Mouse (Mus musculus) stomach, postnatal 0 days (tissue): Measurements from ENCODE around the gene Speg. TPM values are rescaled to one million over a fixed set of nuclear protein-coding genes. Genes with fewer than 3 reads are reported as not detected.

ENCODE experiments used
- ATAC-seq: fragments of 200-750 bp; cut with Nextera tagmentation; 2 replicates; pipeline ENCODE4 v1.8.0; 2017; ENCODE audit not compliant: low FRiP score, low TSS enrichment
- DNase-seq: peaks from one replicate; pipeline ENCODE4 v3.0.0-alpha.2; 2016; ENCODE audit warnings: low spot score
- H3K27ac ChIP-seq: fragments of 300-500 bp; sonication (generic); replicated peaks from 2 replicates; pipeline ENCODE4 v1.5.1; 2014; ENCODE audit warnings: mild to moderate bottlenecking, control low read depth
- H3K27me3 ChIP-seq: fragments of 300-500 bp; sonication (generic); 2 replicates; pipeline ENCODE4 v1.6.1; 2014; ENCODE audit warnings: low read length; ENCODE audit not compliant: control insufficient read depth, insufficient read depth
- H3K36me3 ChIP-seq: fragments of 300-500 bp; sonication (generic); 2 replicates; pipeline ENCODE4 v1.6.1; 2014; ENCODE audit warnings: low read length, mixed read lengths; ENCODE audit not compliant: control insufficient read depth, insufficient read depth
- H3K4me1 ChIP-seq: fragments of 300-500 bp; sonication (generic); replicated peaks from 2 replicates; pipeline ENCODE4 v1.6.1; 2014; ENCODE audit warnings: antibody characterized with exemption; ENCODE audit not compliant: control insufficient read depth, insufficient read depth
- H3K4me2 ChIP-seq: fragments of 300-500 bp; sonication (generic); replicated peaks from 2 replicates; pipeline ENCODE4 v1.6.1; 2014; ENCODE audit warnings: low read depth, mild to moderate bottlenecking, control low read depth, moderate library complexity
- H3K4me3 ChIP-seq: fragments of 300-500 bp; sonication (generic); 2 replicates; pipeline ENCODE4 v1.5.1; 2014; ENCODE audit warnings: low read depth, low read length, control low read depth
- H3K9ac ChIP-seq: fragments of 300-500 bp; sonication (generic); 2 replicates; pipeline ENCODE4 v1.6.1; 2014; ENCODE audit warnings: mild to moderate bottlenecking, low read length, control low read depth, mixed read lengths
- H3K9me3 ChIP-seq: fragments of 300-500 bp; sonication (generic); 2 replicates; pipeline ENCODE4 v1.6.1; 2016; ENCODE audit warnings: low read length; ENCODE audit not compliant: control insufficient read depth
- CTCF ChIP-seq: IDR thresholded peaks from 2 replicates; pipeline ENCODE4 v1.5.1; 2016; ENCODE audit warnings: antibody characterized with exemption, low read depth, mild to moderate bottlenecking, moderate library complexity
- EP300 ChIP-seq: optimal IDR thresholded peaks from 2 replicates; pipeline ENCODE3; 2016; ENCODE audit warnings: antibody characterized with exemption
- WGBS: fragments of 180-500 bp; shearing (Covaris S2); extraction: QIAGEN DNeasy Blood & Tissue Kit; methylation state at CpG from one replicate; pipeline ENCODE4 v1.1.7; 2014; 5-methylcytosine and 5-hydroxymethylcytosine counted together
- polyA plus RNA-seq: library from polyadenylated mRNA; unstranded; fragments of >200 nt; fragmentation: Nextera tagmentation; extraction: Ambion mirVana; gene quantifications from 2 replicates; pipeline ENCODE4 v1.2.1, GENCODE M21; 2015

Gene Speg
- polyA plus RNA-seq, 1 experiment from 2014 or later = 30.0 TPM

- ATAC-seq (peak; percentile 70), DNase-seq (peak; percentile 60)
- H3K4me2 ChIP-seq = peak overlapping the region; percentile 14; the same call in 1 of the 2 replicates
- H3K27ac ChIP-seq = peak overlapping the region; percentile 35; the same call in 1 of the 2 replicates
- no peaks in the 10 kb centered on the region for H3K27me3 ChIP-seq
- H3K4me3 ChIP-seq = no peak overlapping the region
- no peak for TF ChIP-seq CTCF
- no peak for TF ChIP-seq EP300
- no peak overlapping the region for H3K9ac ChIP-seq
- no peaks in the 10 kb centered on the region for H3K36me3 ChIP-seq
- 9% methylated on average over 11 of the region's 11 CpGs for WGBS
- peaks cover 7% of the 10 kb centered on the region for H3K4me1 ChIP-seq
- no peaks in the 10 kb centered on the region for H3K9me3 ChIP-seq
Observed at GRCm38 (mm10) chr1:75338091-75338694, 36.9 kb upstream of the Speg start.

- ATAC-seq (no peak), DNase-seq (no peak)
- Histone ChIP-seq H3K9me3 (no peaks in the 10 kb centered on the region), H3K9ac (no peak overlapping the region; the same call in 1 of the 2 replicates), H3K27me3 (no peaks in the 10 kb centered on the region), H3K36me3 (no peaks in the 10 kb centered on the region), H3K4me2 (no peak overlapping the region), H3K27ac (no peak overlapping the region), H3K4me1 (peaks cover 7% of the 10 kb centered on the region), H3K4me3 (no peak overlapping the region)
- TF ChIP-seq EP300 (no peak), CTCF (no peak)
- WGBS = 47% methylated on average over 9 of the region's 9 CpGs
Observed at GRCm38 (mm10) chr1:75339337-75339736, 35.8 kb upstream of the Speg start.

DNA sequence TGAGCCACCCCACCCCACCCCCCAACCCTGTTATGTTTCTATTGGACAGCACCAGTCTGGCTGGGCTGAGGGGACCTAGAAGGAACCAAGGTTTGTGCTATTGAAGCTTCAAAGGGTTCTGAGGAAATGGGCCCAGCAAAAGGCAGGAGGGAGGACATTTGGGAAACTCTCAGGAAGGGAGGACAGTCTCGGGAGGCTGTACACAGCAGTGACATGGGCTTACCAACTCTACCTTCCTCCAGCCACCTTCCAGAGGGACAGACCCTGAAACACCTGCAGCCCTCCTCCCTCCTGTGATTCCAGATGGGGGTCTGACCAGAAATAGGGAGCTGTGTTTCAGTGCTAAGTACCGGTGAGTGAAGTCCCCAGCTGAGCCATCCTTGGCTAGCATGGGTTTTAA, 34.6 kb upstream of the Speg start:
- Histone ChIP-seq H3K27ac (no peak overlapping the region), H3K9me3 (no peaks in the 10 kb centered on the region), H3K4me3 (no peak overlapping the region), H3K27me3 (no peaks in the 10 kb centered on the region), H3K4me1 (peaks cover 9% of the 10 kb centered on the region), H3K4me2 (no peak overlapping the region), H3K9ac (no peak overlapping the region), H3K36me3 (no peaks in the 10 kb centered on the region)
- DNase-seq (no peak), ATAC-seq (no peak)
- WGBS = 83% methylated on average over 2 of the region's 2 CpGs
- TF ChIP-seq EP300 (no peak), CTCF (no peak)

DNA sequence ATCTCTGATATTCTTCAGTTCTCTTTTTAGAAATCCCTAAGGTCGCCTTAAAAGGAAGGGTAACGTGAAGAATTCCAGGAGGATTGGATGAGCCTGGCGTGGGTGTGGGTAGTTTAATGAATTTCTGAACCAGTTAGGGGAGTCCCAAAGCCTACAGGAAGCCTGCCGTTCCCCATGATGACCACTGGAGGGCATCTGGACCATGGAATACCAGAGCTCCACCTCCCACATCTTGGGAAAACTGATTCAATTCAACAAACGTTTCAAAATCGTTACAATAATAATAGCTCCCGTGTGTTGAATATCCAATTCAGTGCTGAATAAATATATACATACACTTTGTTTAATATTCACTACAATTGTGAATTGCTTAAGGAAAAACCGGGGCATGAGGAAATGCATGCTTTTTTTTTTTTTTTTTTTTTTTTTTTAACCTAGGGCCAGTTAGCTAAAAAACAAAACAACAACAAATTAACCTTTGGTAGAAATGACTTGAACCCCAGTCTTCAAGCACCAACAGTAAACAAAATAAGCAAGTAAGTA, 32.2 kb upstream of the Speg start:
- H3K4me3 ChIP-seq = no peak overlapping the region
- no peak overlapping the region for H3K9ac ChIP-seq
- peaks cover 9% of the 10 kb centered on the region for H3K4me1 ChIP-seq
- peak; percentile 66 for DNase-seq
- peak; percentile 12; the same call in 1 of the 2 replicates for ATAC-seq
- H3K9me3 ChIP-seq = no peaks in the 10 kb centered on the region
- H3K36me3 ChIP-seq = no peaks in the 10 kb centered on the region
- H3K27me3 ChIP-seq = no peaks in the 10 kb centered on the region
- H3K4me2 ChIP-seq = no peak overlapping the region
- no peak overlapping the region for H3K27ac ChIP-seq
- 1% methylated on average over 8 of the region's 8 CpGs for WGBS
- TF ChIP-seq CTCF = peak; percentile 94
- TF ChIP-seq EP300 = no peak

GRCm38 (mm10) chr1:75344291-75345035, 30.6 kb upstream of the Speg start:
- no peak for DNase-seq
- no peaks in the 10 kb centered on the region for H3K27me3 ChIP-seq
- peak overlapping the region; percentile 63 for H3K27ac ChIP-seq
- TF ChIP-seq EP300 (no peak), CTCF (no peak)
- no peak overlapping the region for H3K9ac ChIP-seq
- no peak overlapping the region for H3K4me3 ChIP-seq
- ATAC-seq = peak; percentile 18; the same call in 1 of the 2 replicates
- 13% methylated on average over 15 of the region's 15 CpGs for WGBS
- H3K4me2 ChIP-seq = 0 out of 2 replicates have a peak overlapping the region, but pooled peaks have one; percentile 18
- 0 out of 2 replicates have a peak, but pooled peaks cover 2% of the 10 kb centered on the region for H3K4me1 ChIP-seq
- H3K9me3 ChIP-seq = no peaks in the 10 kb centered on the region
- no peaks in the 10 kb centered on the region for H3K36me3 ChIP-seq
